Mouse (Mus musculus) embryonic facial prominence, embryonic 12.5 days (tissue): ENCODE data around the gene Pdgfd. TPM values are rescaled to one million over a fixed set of nuclear protein-coding genes. Genes with fewer than 3 reads are reported as not detected.

Experiments used
- ATAC-seq: fragments of 200-750 bp; cut with Nextera tagmentation; 2 replicates; pipeline ENCODE4 v1.8.0; 2017; ENCODE audit not compliant: insufficient number of reproducible peaks, insufficient read depth, low FRiP score, low TSS enrichment
- H3K27ac ChIP-seq: fragments of 300-500 bp; sonication (generic); 2 replicates; pipeline ENCODE4 v1.5.1; 2016; ENCODE audit warnings: mild to moderate bottlenecking
- H3K27me3 ChIP-seq: fragments of 300-500 bp; sonication (generic); 2 replicates; pipeline ENCODE4 v1.6.1; 2016; ENCODE audit warnings: mild to moderate bottlenecking, moderate library complexity
- H3K36me3 ChIP-seq: fragments of 300-500 bp; sonication (generic); 2 replicates; pipeline ENCODE4 v1.6.1; 2016; ENCODE audit warnings: mild to moderate bottlenecking
- H3K4me1 ChIP-seq: fragments of 300-500 bp; sonication (generic); 2 replicates; pipeline ENCODE4 v1.6.1; 2016
- H3K4me2 ChIP-seq: fragments of 300-500 bp; sonication (generic); replicated peaks from 2 replicates; pipeline ENCODE4 v1.6.1; 2016; ENCODE audit warnings: mild to moderate bottlenecking, moderate library complexity
- H3K4me3 ChIP-seq: fragments of 300-500 bp; sonication (generic); 2 replicates; pipeline ENCODE4 v1.5.1; 2016; ENCODE audit warnings: mild to moderate bottlenecking
- H3K9ac ChIP-seq: fragments of 300-500 bp; sonication (generic); 2 replicates; pipeline ENCODE4 v1.6.1; 2016; ENCODE audit warnings: mild to moderate bottlenecking, moderate library complexity
- H3K9me3 ChIP-seq: fragments of 300-500 bp; sonication (generic); 2 replicates; pipeline ENCODE4 v1.6.1; 2016; ENCODE audit warnings: mild to moderate bottlenecking, moderate library complexity
- WGBS: fragments of 180-500 bp; shearing (Covaris S2); methylation state at CpG from one replicate; pipeline ENCODE4 v1.1.7; 2016; 5-methylcytosine and 5-hydroxymethylcytosine counted together
- polyA plus RNA-seq: library from polyadenylated mRNA; unstranded; fragments of >200 nt; fragmentation: Nextera tagmentation; extraction: Ambion mirVana; gene quantifications from 2 replicates; pipeline ENCODE4 v1.2.1, GENCODE M21; 2016

The Pdgfd gene
- polyA plus RNA-seq, 1 experiment from 2014 or later = 8.1 TPM

- H3K4me2 ChIP-seq = no peak overlapping the region
These were observed 192.4 kb downstream of the Pdgfd start for GRCm38 (mm10) chr9:6360795-6361194.

GRCm38 (mm10) chr9:6366550-6366949 is 198.2 kb downstream of the Pdgfd start:
- 88% methylated on average over 1 of the region's 1 CpGs for WGBS
- no peaks in the 10 kb centered on the region for H3K9me3 ChIP-seq

More at GRCm38 (mm10) chr9:6360795-6361194, 192.4 kb downstream of the Pdgfd start:
- H3K36me3 ChIP-seq = no peaks in the 10 kb centered on the region
- no peak overlapping the region for H3K4me3 ChIP-seq
- no peaks in the 10 kb centered on the region for H3K4me1 ChIP-seq
- H3K27ac ChIP-seq = no peak overlapping the region
- no peaks in the 10 kb centered on the region for H3K27me3 ChIP-seq
- ATAC-seq = no peak
- no peak overlapping the region for H3K9ac ChIP-seq
- 88% methylated on average over 2 of the region's 2 CpGs for WGBS
- no peaks in the 10 kb centered on the region for H3K9me3 ChIP-seq

GRCm38 (mm10) chr9:6401764-6402163 is 233.4 kb downstream of the Pdgfd start:
- 58% methylated on average over 1 of the region's 1 CpGs for WGBS
- no peaks in the 10 kb centered on the region for H3K36me3 ChIP-seq
- no peak for ATAC-seq

More at GRCm38 (mm10) chr9:6366550-6366949, 198.2 kb downstream of the Pdgfd start:
- H3K36me3 ChIP-seq = no peaks in the 10 kb centered on the region
- H3K4me2 ChIP-seq = no peak overlapping the region
- H3K4me1 ChIP-seq = no peaks in the 10 kb centered on the region
- no peaks in the 10 kb centered on the region for H3K27me3 ChIP-seq
- H3K9ac ChIP-seq = no peak overlapping the region
- no peak overlapping the region for H3K27ac ChIP-seq
- no peak for ATAC-seq
- H3K4me3 ChIP-seq = no peak overlapping the region

DNA sequence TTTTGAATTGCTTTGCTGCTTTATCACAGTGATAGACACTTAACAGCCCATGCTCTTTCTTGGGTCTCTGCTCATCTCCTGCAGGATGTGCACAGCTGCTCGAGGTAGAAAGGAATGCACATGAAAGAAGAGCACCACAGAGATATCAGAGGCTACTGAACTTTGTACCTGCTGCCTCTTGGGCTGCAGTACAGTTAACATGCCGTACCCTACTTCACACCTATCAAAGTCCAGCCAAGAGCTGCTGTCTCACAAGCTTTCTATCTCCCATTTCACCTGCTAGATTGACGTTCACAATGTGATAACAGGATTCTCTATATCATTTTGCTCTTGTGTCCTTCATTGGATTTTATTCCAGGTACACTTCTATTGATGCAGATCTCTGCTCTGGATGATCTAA is 238.2 kb downstream of the Pdgfd start:
- Histone ChIP-seq H3K4me2 (no peak overlapping the region), H3K9ac (no peak overlapping the region), H3K27ac (no peak overlapping the region), H3K4me1 (no peaks in the 10 kb centered on the region), H3K36me3 (no peaks in the 10 kb centered on the region), H3K4me3 (no peak overlapping the region), H3K27me3 (no peaks in the 10 kb centered on the region), H3K9me3 (no peaks in the 10 kb centered on the region)
- 81% methylated on average over 3 of the region's 3 CpGs for WGBS
- no peak for ATAC-seq

More at GRCm38 (mm10) chr9:6401764-6402163, 233.4 kb downstream of the Pdgfd start:
- Histone ChIP-seq H3K4me2 (no peak overlapping the region), H3K4me1 (no peaks in the 10 kb centered on the region), H3K9ac (no peak overlapping the region), H3K4me3 (no peak overlapping the region), H3K9me3 (no peaks in the 10 kb centered on the region), H3K27me3 (no peaks in the 10 kb centered on the region), H3K27ac (no peak overlapping the region)

- ATAC-seq = no peak
- 57% methylated on average over 4 of the region's 4 CpGs for WGBS
- Histone ChIP-seq H3K9ac (no peak overlapping the region), H3K9me3 (no peaks in the 10 kb centered on the region), H3K4me2 (no peak overlapping the region), H3K36me3 (no peaks in the 10 kb centered on the region), H3K27me3 (no peaks in the 10 kb centered on the region), H3K4me3 (no peak overlapping the region), H3K4me1 (no peaks in the 10 kb centered on the region), H3K27ac (no peak overlapping the region)
These were observed 239.6 kb downstream of the Pdgfd start for GRCm38 (mm10) chr9:6407972-6408371.

DNA sequence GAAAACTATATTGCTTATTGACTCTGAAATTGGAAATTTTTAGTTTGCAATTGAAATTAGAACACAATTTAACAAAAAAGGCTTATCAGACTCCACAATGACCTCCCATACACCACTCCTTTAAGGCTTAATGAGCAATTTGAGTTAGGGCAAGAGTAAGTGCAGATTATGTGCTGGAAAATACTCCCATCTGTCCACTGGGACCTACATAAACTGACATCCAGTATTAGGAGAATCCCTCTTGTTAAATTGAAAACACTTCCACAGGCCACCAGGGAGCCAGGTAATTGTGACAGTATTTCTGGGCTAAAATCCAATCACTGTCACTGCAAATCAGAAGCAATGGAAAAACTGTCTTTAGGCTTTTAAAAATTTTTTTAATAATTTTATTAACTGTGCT is 256.2 kb downstream of the Pdgfd start:
- Histone ChIP-seq H3K4me2 (no peak overlapping the region), H3K9me3 (no peaks in the 10 kb centered on the region), H3K27me3 (no peaks in the 10 kb centered on the region), H3K4me1 (no peaks in the 10 kb centered on the region), H3K27ac (no peak overlapping the region), H3K9ac (no peak overlapping the region), H3K36me3 (no peaks in the 10 kb centered on the region), H3K4me3 (no peak overlapping the region)
- no peak for ATAC-seq

Other genes starting within 250 kb of the Pdgfd start
- 0.05 and 0.09 TPM in 2 replicates for gene Ddi1, start 101.3 kb downstream of the Pdgfd start, polyA plus RNA-seq